Comparison of ENCODE assay signal across 20 mouse cellular contexts in the genomic region with DNA sequence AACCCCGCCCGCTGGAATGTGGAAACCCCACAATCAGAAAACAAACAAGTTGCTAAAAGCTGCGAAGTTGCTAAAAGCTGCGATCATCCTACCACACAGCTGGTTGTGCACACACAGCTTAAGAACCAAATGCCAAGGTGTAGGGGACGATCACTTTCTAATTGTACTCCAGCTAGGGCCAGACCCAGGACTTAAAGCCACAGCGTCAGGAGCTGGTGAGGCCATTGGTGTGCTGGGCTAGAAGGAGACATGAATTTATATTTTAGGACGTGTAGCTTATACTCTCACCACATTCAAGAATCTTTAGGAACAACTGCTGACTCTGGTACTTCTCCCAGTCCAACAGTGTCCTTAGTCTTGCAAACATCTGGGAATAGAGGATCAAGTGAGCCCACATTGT. TPM values are rescaled to one million over a fixed set of nuclear protein-coding genes. Genes with fewer than 3 reads are reported as not detected.
DNase-seq lines count a peak whose midpoint lies in the region; ATAC-seq and TF ChIP-seq lines count a peak whose summit lies in the region.
"Had no signal": no experiment of that assay in that cellular context is flagged by ENCODE, and none has a peak within 500 bp of the region (broad histone marks: within the 10 kb centered on the region; RNA-seq: fewer than 3 reads in every experiment).

No protein-coding gene starts in this region.

- no peak for TF ChIP-seq CTCF in kidney, postnatal 0 days (IDR thresholded peaks at IDR 0.05; ENCODE audit: low read depth)
- no peak for TF ChIP-seq CTCF in kidney, adult 2 months (conservative IDR thresholded peaks at IDR 0.05; ENCODE audit: insufficient read depth, insufficient read length, low read depth, low read length)
- TF ChIP-seq CTCF in brain, embryonic 14.5 days (IDR thresholded peaks at IDR 0.05; ENCODE audit: borderline replicate concordance, extremely low read depth, insufficient read depth, insufficient read length): no peak

- H3K4me1 ChIP-seq in heart, embryonic 11.5 days (ENCODE audit: control insufficient read depth, insufficient read depth, low read length): peaks cover 16% of the 10 kb centered on the region
- peaks cover 17% of the 10 kb centered on the region for H3K4me1 ChIP-seq in kidney, postnatal 0 days (replicated peaks; ENCODE audit: insufficient read depth, low read length)
- H3K4me1 ChIP-seq in kidney, adult 2 months (ENCODE audit: control insufficient read depth, insufficient read depth, low read length): no peaks in the 10 kb centered on the region
- H3K4me1 ChIP-seq in limb, embryonic 13.5 days: peaks cover 54% of the 10 kb centered on the region

- no peak overlapping the region for H3K9ac ChIP-seq in heart, embryonic 11.5 days (ENCODE audit: low read depth, low read length)
- H3K9ac ChIP-seq in kidney, postnatal 0 days (ENCODE audit: low read depth, low read length): no peak overlapping the region
- 0 out of 2 replicates have a peak overlapping the region, but pooled peaks have one; percentile 14 for H3K9ac ChIP-seq in limb, embryonic 13.5 days
- H3K9ac ChIP-seq: liver, embryonic 13.5 days; lung, embryonic 15.5 days; midbrain, embryonic 13.5 days had no signal

- no peak overlapping the region for H3K4me3 ChIP-seq in heart, embryonic 11.5 days (ENCODE audit: low read depth, low read length)
- no peak overlapping the region for H3K4me3 ChIP-seq in kidney, postnatal 0 days (replicated peaks; ENCODE audit: low read depth, low read length)
- no peak overlapping the region for H3K4me3 ChIP-seq in kidney, adult 2 months (ENCODE audit: insufficient read depth, low read depth, low read length)
- H3K4me3 ChIP-seq in limb, embryonic 13.5 days: peak overlapping the region; percentile 4; the same call in 1 of the 2 replicates
- H3K4me3 ChIP-seq: liver, embryonic 13.5 days; lung, embryonic 15.5 days; midbrain, embryonic 13.5 days; myocyte had no signal

- DNase-seq in heart, postnatal 14 days: no peak
- DNase-seq in kidney, postnatal 0 days (ENCODE audit: low spot score): no peak
- DNase-seq in kidney, adult 2 months: no peak
- peak; percentile 42 for DNase-seq in brain, embryonic 14.5 days (ENCODE audit: low read depth)
- no peak for DNase-seq in thymus, postnatal 14 days
- DNase-seq in gastrocnemius, postnatal 25 days: no peak
- DNase-seq: adrenal gland, postnatal 25 days; cerebellum, adult 8-10 months; gastrocnemius, postnatal 36 days; liver, embryonic 13.5 days; right cerebral cortex, adult 18-20 months had no signal

- WGBS in heart, embryonic 11.5 days (ENCODE audit: insufficient replicate concordance): 4% methylated on average over 7 of the region's 7 CpGs
- WGBS in kidney, postnatal 0 days: 27% methylated on average over 7 of the region's 7 CpGs
- 51% methylated on average over 7 of the region's 7 CpGs for WGBS in kidney, adult 2 months
- 3% methylated on average over 7 of the region's 7 CpGs for WGBS in limb, embryonic 13.5 days

- no peak overlapping the region for H3K27ac ChIP-seq in heart, embryonic 11.5 days (ENCODE audit: low read depth, low read length)
- H3K27ac ChIP-seq in kidney, postnatal 0 days: no peak overlapping the region
- no peak overlapping the region for H3K27ac ChIP-seq in kidney, adult 2 months (ENCODE audit: insufficient read depth, low read depth, low read length)
- 0 out of 2 replicates have a peak overlapping the region, but pooled peaks have one; percentile 28 for H3K27ac ChIP-seq in limb, embryonic 13.5 days
- H3K27ac ChIP-seq: liver, embryonic 13.5 days; lung, embryonic 15.5 days; midbrain, embryonic 13.5 days had no signal

- ATAC-seq in heart, embryonic 11.5 days (replicated peaks; ENCODE audit: insufficient number of reproducible peaks, low FRiP score, low TSS enrichment): no peak
- no peak for ATAC-seq in kidney, postnatal 0 days (replicated peaks; ENCODE audit: low FRiP score, low read depth)
- no peak for ATAC-seq in limb, embryonic 13.5 days (ENCODE audit: low FRiP score, low read depth)
- ATAC-seq: midbrain, embryonic 13.5 days; Patski had no signal

- H3K9me3 ChIP-seq in heart, embryonic 11.5 days (replicated peaks; ENCODE audit: control insufficient read depth, low read length): no peaks in the 10 kb centered on the region
- H3K9me3 ChIP-seq in kidney, postnatal 0 days (replicated peaks; ENCODE audit: low read length): no peaks in the 10 kb centered on the region
- H3K9me3 ChIP-seq in limb, embryonic 13.5 days: no peaks in the 10 kb centered on the region
- H3K9me3 ChIP-seq: heart, embryonic 10.5 days; liver, embryonic 13.5 days; lung, embryonic 15.5 days; midbrain, embryonic 13.5 days had no signal

- TF ChIP-seq POLR2A in kidney, adult 2 months (IDR thresholded peaks at IDR 0.05; ENCODE audit: low read depth, low read length): no peak
- no peak for TF ChIP-seq POLR2A in brain, embryonic 14.5 days (IDR thresholded peaks at IDR 0.05; ENCODE audit: borderline replicate concordance, extremely low read depth, insufficient read depth, insufficient read length, poor library complexity, severe bottlenecking)

- peak overlapping the region; percentile 49 for H3K4me2 ChIP-seq in heart, embryonic 11.5 days
- H3K4me2 ChIP-seq in kidney, postnatal 0 days (ENCODE audit: low read length): peak overlapping the region; percentile 46; the same call in 1 of the 2 replicates
- H3K4me2 ChIP-seq in limb, embryonic 13.5 days (replicated peaks): peak overlapping the region; percentile 82
- H3K4me2 ChIP-seq: liver, embryonic 13.5 days; lung, embryonic 15.5 days; midbrain, embryonic 13.5 days had no signal

- peaks cover 74% of the 10 kb centered on the region for H3K27me3 ChIP-seq in heart, embryonic 11.5 days (ENCODE audit: control insufficient read depth, insufficient read depth, low read length)
- 0 out of 2 replicates have a peak, but pooled peaks cover 4% of the 10 kb centered on the region for H3K27me3 ChIP-seq in kidney, postnatal 0 days (ENCODE audit: insufficient read depth, low read length)
- H3K27me3 ChIP-seq in kidney, adult 2 months (replicated peaks; ENCODE audit: control insufficient read depth, insufficient read depth, low read length): peaks cover 5% of the 10 kb centered on the region; the same call in 1 of the 2 replicates
- H3K27me3 ChIP-seq in limb, embryonic 13.5 days: peaks cover 87% of the 10 kb centered on the region
- H3K27me3 ChIP-seq: Patski had no signal

- intact Hi-C loops in heart, postnatal 14 days (cut with DNase I): loop anchor here (5.0 to 10.0 kb wide), 2 partner anchors 688 to 800 kb away; no protein-coding TSS in a partner anchor

- H3K36me3 ChIP-seq in heart, embryonic 11.5 days (ENCODE audit: control insufficient read depth, insufficient read depth, low read length): no peaks in the 10 kb centered on the region
- H3K36me3 ChIP-seq in kidney, postnatal 0 days (ENCODE audit: insufficient read depth, low read length): no peaks in the 10 kb centered on the region
- no peaks in the 10 kb centered on the region for H3K36me3 ChIP-seq in kidney, adult 2 months (ENCODE audit: control insufficient read depth, insufficient read depth, low read length)
- peaks cover 6% of the 10 kb centered on the region; the same call in 1 of the 2 replicates for H3K36me3 ChIP-seq in limb, embryonic 13.5 days
- H3K36me3 ChIP-seq: liver, embryonic 13.5 days; lung, embryonic 15.5 days; midbrain, embryonic 13.5 days had no signal

RNA-seq across cellular contexts. Expression of gene Foxc1, which starts 1.9 kb away (rescaled TPM):
- polyA plus RNA-seq in heart, embryonic 11.5 days (2014; fragmentation: Nextera tagmentation; extraction: Ambion mirVana): 4.0 and 4.2 TPM in 2 replicates
- 1 to 10 TPM; 4.8 to 7.0 TPM for total RNA-seq in heart, postnatal 14 days (2021)
- 5.7 and 7.6 TPM in 2 replicates for polyA plus RNA-seq in kidney, postnatal 0 days (2015; fragmentation: Nextera tagmentation; extraction: Ambion mirVana)
- 3.7 and 5.2 TPM in 2 replicates for polyA plus RNA-seq in kidney, adult 2 months (2012; rRNA removed)
- 3.8 and 6.3 TPM in 2 replicates for polyA plus RNA-seq in brain, embryonic 14.5 days (2012; rRNA removed)
- polyA plus RNA-seq in limb, embryonic 13.5 days (2015; fragmentation: Nextera tagmentation; extraction: Ambion mirVana): 5.1 and 6.8 TPM in 2 replicates
- 1 to 10 TPM in 1 of 2 experiments, under 1 TPM in 1; 0.84 to 1.3 TPM for total RNA-seq in gastrocnemius, postnatal 25 days (2021)
- total RNA-seq: common myeloid progenitor, adult 5-6 weeks; hematopoietic stem cell, adult 5-6 weeks had no signal
